Comparison of ENCODE assay signal across 29 mouse cellular contexts in the genomic region with DNA sequence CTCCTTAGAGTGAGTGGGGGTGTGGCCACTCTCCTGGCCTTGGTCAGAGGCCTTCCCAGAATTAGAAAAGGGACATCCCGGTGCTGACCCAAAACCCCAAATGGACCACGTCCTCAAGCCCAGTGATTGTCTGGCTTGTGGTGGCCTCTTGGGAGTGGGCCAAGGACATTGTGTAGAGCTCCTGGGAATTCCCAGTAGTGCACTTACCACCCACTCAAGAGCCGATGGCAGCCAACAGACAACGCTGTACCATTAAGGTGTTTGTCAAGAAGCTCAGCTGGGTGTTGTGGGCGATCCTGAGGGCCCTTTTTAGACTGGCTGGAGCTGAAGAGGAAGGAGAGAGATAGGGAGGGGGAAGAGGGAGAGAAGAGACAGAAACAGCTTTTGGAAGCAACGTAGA. TPM values are rescaled to one million over a fixed set of nuclear protein-coding genes. Genes with fewer than 3 reads are reported as not detected.
A peak's percentile ranks its signal among the peaks of the same experiment; 100 is the strongest.
DNase-seq lines count a peak whose midpoint lies in the region; ATAC-seq lines count a peak whose summit lies in the region.
"Had no signal": no experiment of that assay in that cellular context is flagged by ENCODE, and none has a peak within 500 bp of the region (broad histone marks: within the 10 kb centered on the region; RNA-seq: fewer than 3 reads in every experiment).

No protein-coding gene starts in this region.

- no peaks in the 10 kb centered on the region for H3K9me3 ChIP-seq in embryonic facial prominence, embryonic 10.5 days
- H3K9me3 ChIP-seq: embryonic facial prominence, embryonic 15.5 days; G1E; megakaryocyte, embryonic 14.5 days; midbrain, embryonic 15.5 days; neural tube, embryonic 15.5 days had no signal

- no peak for ATAC-seq in cerebellum, adult (ENCODE audit: insufficient number of reproducible peaks, low FRiP score, low TSS enrichment)
- ATAC-seq in megakaryocyte, adult 5-6 weeks (ENCODE audit: poor library complexity, severe bottlenecking): no peak
- ATAC-seq: forebrain, embryonic 16.5 days; midbrain, embryonic 15.5 days had no signal

- H3K27ac ChIP-seq in embryonic facial prominence, embryonic 10.5 days (replicated peaks): no peak overlapping the region
- H3K27ac ChIP-seq: embryonic facial prominence, embryonic 15.5 days; hindbrain, embryonic 14.5 days; midbrain, embryonic 15.5 days; neural tube, embryonic 15.5 days had no signal

- H3K4me3 ChIP-seq in embryonic facial prominence, embryonic 10.5 days: no peak overlapping the region
- H3K4me3 ChIP-seq: embryonic facial prominence, embryonic 15.5 days; megakaryocyte, embryonic 14.5 days; midbrain, embryonic 15.5 days; myocyte; neural tube, embryonic 15.5 days had no signal

- H3K27me3 ChIP-seq in embryonic facial prominence, embryonic 10.5 days (replicated peaks; ENCODE audit: low read depth, poor library complexity, severe bottlenecking): no peaks in the 10 kb centered on the region
- H3K27me3 ChIP-seq: embryonic facial prominence, embryonic 15.5 days; midbrain, embryonic 15.5 days; neural tube, embryonic 15.5 days had no signal

- peak; percentile 63 to 69 for DNase-seq in cerebellum, adult 18-20 months
- DNase-seq in right cerebral cortex, adult 2 months (ENCODE audit: low spot score in 2 of 2): peak; percentile 67 to 72
- DNase-seq in right cerebral cortex, postnatal 4 days: no peak
- peak; percentile 61 to 63 for DNase-seq in frontal cortex, postnatal 36 days (ENCODE audit: low spot score in 2 of 2)
- DNase-seq in embryonic facial prominence, embryonic 10.5 days (ENCODE audit: low spot score): no peak
- DNase-seq: adrenal gland, postnatal 25 days; gastrocnemius, postnatal 10 days; heart, postnatal 36 days; kidney, adult 8-10 months; kidney, postnatal 14 days; liver; lung, postnatal 14 days; thymus, postnatal 36 days had no signal

- WGBS in embryonic facial prominence, embryonic 10.5 days: 82% methylated on average over 6 of the region's 6 CpGs

- H3K4me1 ChIP-seq in embryonic facial prominence, embryonic 10.5 days: no peaks in the 10 kb centered on the region
- H3K4me1 ChIP-seq: embryonic facial prominence, embryonic 15.5 days; megakaryocyte, embryonic 14.5 days had no signal

- H3K36me3 ChIP-seq in embryonic facial prominence, embryonic 10.5 days (replicated peaks): no peaks in the 10 kb centered on the region
- H3K36me3 ChIP-seq: embryonic facial prominence, embryonic 15.5 days; G1E; midbrain, embryonic 15.5 days; neural tube, embryonic 15.5 days had no signal

RNA-seq across cellular contexts. Expression of gene Mmp24, which starts 9.4 kb away (rescaled TPM):
- total RNA-seq in megakaryocyte, adult 5-6 weeks (2015): not detected in 2 replicates
- 0.07 and 0.65 TPM in 2 replicates for total RNA-seq in megakaryocyte, adult 5-6 weeks (2017)
- polyA plus RNA-seq in embryonic facial prominence, embryonic 10.5 days (2016; fragmentation: Nextera tagmentation; extraction: Ambion mirVana): 0.30 and 0.44 TPM in 2 replicates
- total RNA-seq: heart, adult 18-20 months; heart, postnatal 36 days had no signal
- polyA plus RNA-seq: G1E; heart, embryonic 14.5 days; liver, embryonic 16.5 days had no signal

RNA-seq across cellular contexts. Expression of gene Procr, which starts 33.6 kb away (rescaled TPM):
- 0.83 TPM in 1 of 2 replicates, not detected in the other for total RNA-seq in megakaryocyte, adult 5-6 weeks (2015)
- total RNA-seq in megakaryocyte, adult 5-6 weeks (2017): not detected in 2 replicates
- 1.0 and 1.8 TPM in 2 replicates for polyA plus RNA-seq in embryonic facial prominence, embryonic 10.5 days (2016; fragmentation: Nextera tagmentation; extraction: Ambion mirVana)

RNA-seq across cellular contexts. Expression of gene BC029722, which starts 34.7 kb away (rescaled TPM):
- total RNA-seq in megakaryocyte, adult 5-6 weeks (2015): 14.4 and 17.5 TPM in 2 replicates
- 12.5 and 14.9 TPM in 2 replicates for total RNA-seq in megakaryocyte, adult 5-6 weeks (2017)
- 7.1 and 8.4 TPM in 2 replicates for polyA plus RNA-seq in embryonic facial prominence, embryonic 10.5 days (2016; fragmentation: Nextera tagmentation; extraction: Ambion mirVana)

RNA-seq across cellular contexts. Expression of gene Eif6, which starts 42.2 kb away (rescaled TPM):
- total RNA-seq in megakaryocyte, adult 5-6 weeks (2015): 154 and 164 TPM in 2 replicates
- 31.6 and 60.8 TPM in 2 replicates for total RNA-seq in megakaryocyte, adult 5-6 weeks (2017)
- 247 and 259 TPM in 2 replicates for polyA plus RNA-seq in embryonic facial prominence, embryonic 10.5 days (2016; fragmentation: Nextera tagmentation; extraction: Ambion mirVana)

RNA-seq across cellular contexts. Expression of gene Gm17581, which starts 48.9 kb away (rescaled TPM):
- not detected in 2 replicates for total RNA-seq in megakaryocyte, adult 5-6 weeks (2015)
- total RNA-seq in megakaryocyte, adult 5-6 weeks (2017): not detected in 2 replicates
- polyA plus RNA-seq in embryonic facial prominence, embryonic 10.5 days (2016; fragmentation: Nextera tagmentation; extraction: Ambion mirVana): not detected in 2 replicates
- total RNA-seq: adrenal gland, postnatal 25 days; G1E; gastrocnemius, postnatal 10 days; heart, adult 18-20 months; heart, postnatal 36 days; layer of hippocampus, adult 8-10 months; left cerebral cortex, adult 8-10 months had no signal
- polyA plus RNA-seq: embryonic facial prominence, embryonic 15.5 days; forebrain, embryonic 16.5 days; G1E; heart, embryonic 14.5 days; hindbrain, embryonic 14.5 days; intestine, embryonic 14.5 days; liver, embryonic 16.5 days; midbrain, embryonic 15.5 days; myocyte; neural tube, embryonic 15.5 days had no signal

Comparison
In these comparisons a context has a peak if more than half of its experiments do, and no peak if none do; other contexts are left out.
1. DNase-seq: peak in cerebellum, adult 18-20 months (2 of 2), right cerebral cortex, adult 2 months (2 of 2) and frontal cortex, postnatal 36 days (2 of 2); none in right cerebral cortex, postnatal 4 days (single experiment) and embryonic facial prominence, embryonic 10.5 days (single experiment).